Mouse (Mus musculus): ENCODE measurements at regions not wholly inside any gene's neighbourhood (a gene's known extent, or its start where the extent isn't known, plus 50 kb on each side); places are given as distances from the start of the nearest gene placed in this dataset.

- TF ChIP-seq EP300 (IDR thresholded peaks at IDR 0.05; ENCODE audit: low read depth in 1 of 2, low read length in 2 of 2) (no peak), CTCF (IDR thresholded peaks at IDR 0.05 in 2 of 3, conservative IDR thresholded peaks at IDR 0.05 in 1 of 3; ENCODE audit: control insufficient read depth in 1 of 3, insufficient read depth in 1 of 3, low read depth in 2 of 3, low read length in 3 of 3, poor library complexity in 1 of 3, severe bottlenecking in 1 of 3) (no peak), ZC3H11A (IDR thresholded peaks at IDR 0.05; ENCODE audit: low read depth, low read length) (no peak), POLR2AphosphoS2 (IDR thresholded peaks at IDR 0.05; ENCODE audit: low read length) (no peak), MYC (IDR thresholded peaks at IDR 0.05; ENCODE audit: low read depth, low read length) (no peak), POLR2A (IDR thresholded peaks at IDR 0.05; ENCODE audit: control insufficient read depth in 1 of 2, insufficient read depth in 1 of 2, low read depth in 1 of 2, low read length in 2 of 2, poor library complexity in 1 of 2) (no peak), TBP (IDR thresholded peaks at IDR 0.05; ENCODE audit: low read depth, low read length) (no peak), MAX (IDR thresholded peaks at IDR 0.05; ENCODE audit: low read length) (no peak), E2F4 (IDR thresholded peaks at IDR 0.05; ENCODE audit: borderline replicate concordance, low read depth, low read length) (no peak), HCFC1 (IDR thresholded peaks at IDR 0.05; ENCODE audit: low read depth, low read length) (no peak), UBTF (IDR thresholded peaks at IDR 0.05; ENCODE audit: borderline replicate concordance, insufficient read depth, low read depth, low read length) (no peak)
Observed at GRCm38 (mm10) chr1:64284656-64285055, 162.6 kb upstream of the Klf7 start.
